Mouse (Mus musculus) spleen, adult 2 months (tissue): ENCODE measurements around the gene Svs5.

Experiments
- CTCF ChIP-seq: fragments of 200-500 bp; IDR thresholded peaks from 2 replicates; pipeline ENCODE4 v1.5.1; 2011; ENCODE audit warnings: mild to moderate bottlenecking, inconsistent platforms; ENCODE audit not compliant: insufficient read depth, insufficient read length, insufficient replicate concordance; ENCODE audit errors: extremely low read depth
- POLR2A ChIP-seq: fragments of 200-500 bp; IDR thresholded peaks from 2 replicates; pipeline ENCODE4 v1.6.1; 2011; ENCODE audit warnings: low read depth, low read length, inconsistent platforms

DNA sequence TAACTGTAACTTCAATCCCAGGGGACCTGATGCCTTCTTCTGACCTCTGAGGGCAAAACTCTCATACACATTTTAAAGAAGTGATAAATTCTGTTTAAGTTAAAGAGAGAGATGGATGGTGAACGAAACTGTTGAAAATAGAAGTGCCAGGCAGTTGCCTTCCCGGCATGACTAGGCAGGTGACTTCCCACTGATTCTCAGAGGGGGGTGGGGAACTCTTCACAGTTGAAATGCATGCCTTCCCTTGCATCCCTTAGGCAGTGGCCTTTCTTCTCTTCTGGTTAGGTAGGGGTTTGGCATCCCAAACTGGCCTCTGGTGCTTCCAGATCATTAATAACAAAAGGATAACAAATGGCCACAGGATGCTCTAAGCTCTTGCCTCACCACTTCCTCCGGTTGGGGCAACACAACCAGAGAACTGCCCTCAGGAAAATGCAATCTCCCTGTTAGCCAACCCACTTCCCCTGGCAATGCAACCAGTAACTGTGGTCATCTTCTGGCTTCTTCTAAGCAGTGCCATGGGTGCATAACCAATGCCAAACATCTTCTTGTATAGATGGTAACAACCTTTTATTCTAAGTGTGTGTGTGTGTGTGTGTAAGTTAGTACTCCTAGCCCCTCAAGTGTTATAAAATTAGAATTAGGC lies 40.0 kb downstream of the Svs5 start:
- TF ChIP-seq POLR2A (no peak), CTCF (no peak)
